Mouse (Mus musculus): ENCODE results near the gene Inafm2. TPM values are rescaled to one million over a fixed set of nuclear protein-coding genes. Genes with fewer than 3 reads are reported as not detected.
A peak's percentile ranks its signal among the peaks of the same experiment; 100 is the strongest.

Gene Inafm2
- polyA plus RNA-seq, 1 experiment from 2014 or later: 35.4 TPM

GRCm38 (mm10) chr2:118759828-118760227 is 14.3 kb downstream of the Inafm2 start:
- no peaks in the 10 kb centered on the region for H3K9me3 ChIP-seq (ENCODE audit: control insufficient read depth, low read length)
- H3K4me1 ChIP-seq (replicated peaks; ENCODE audit: control insufficient read depth, insufficient read depth, low read length): peaks cover 20% of the 10 kb centered on the region
- ATAC-seq (ENCODE audit: low FRiP score) (0 out of 2 replicates have a peak, but pooled peaks have one; percentile 51), DNase-seq (ENCODE audit: low spot score) (peak; percentile 81)
- peaks cover 2% of the 10 kb centered on the region; the same call in 1 of the 2 replicates for H3K27me3 ChIP-seq (ENCODE audit: control insufficient read depth, insufficient read depth, low read length)
- 11% methylated on average over 8 of the region's 8 CpGs for WGBS
- no peak overlapping the region for H3K4me2 ChIP-seq (replicated peaks; ENCODE audit: low read depth, low read length)
- no peak overlapping the region for H3K9ac ChIP-seq (ENCODE audit: low read depth, low read length)
- no peak overlapping the region for H3K27ac ChIP-seq (ENCODE audit: low read depth, low read length)
- H3K36me3 ChIP-seq (ENCODE audit: control insufficient read depth, insufficient read depth, low read length): no peaks in the 10 kb centered on the region
- no peak overlapping the region for H3K4me3 ChIP-seq (ENCODE audit: low read depth, low read length)

GRCm38 (mm10) chr2:118760311-118761025 is 14.9 kb downstream of the Inafm2 start:
- no peak overlapping the region for H3K4me2 ChIP-seq (replicated peaks; ENCODE audit: low read depth, low read length)
- no peak overlapping the region for H3K27ac ChIP-seq (ENCODE audit: low read depth, low read length)
- H3K4me3 ChIP-seq (ENCODE audit: low read depth, low read length): no peak overlapping the region
- H3K4me1 ChIP-seq (replicated peaks; ENCODE audit: control insufficient read depth, insufficient read depth, low read length): peaks cover 20% of the 10 kb centered on the region
- no peaks in the 10 kb centered on the region for H3K36me3 ChIP-seq (ENCODE audit: control insufficient read depth, insufficient read depth, low read length)
- H3K27me3 ChIP-seq (ENCODE audit: control insufficient read depth, insufficient read depth, low read length): peaks cover 2% of the 10 kb centered on the region; the same call in 1 of the 2 replicates
- H3K9ac ChIP-seq (ENCODE audit: low read depth, low read length): 0 out of 2 replicates have a peak overlapping the region, but pooled peaks have one; percentile 11
- DNase-seq (ENCODE audit: low spot score): no peak
- no peak for ATAC-seq (ENCODE audit: low FRiP score)
- WGBS: 85% methylated on average over 11 of the region's 11 CpGs
- H3K9me3 ChIP-seq (ENCODE audit: control insufficient read depth, low read length): no peaks in the 10 kb centered on the region

DNA sequence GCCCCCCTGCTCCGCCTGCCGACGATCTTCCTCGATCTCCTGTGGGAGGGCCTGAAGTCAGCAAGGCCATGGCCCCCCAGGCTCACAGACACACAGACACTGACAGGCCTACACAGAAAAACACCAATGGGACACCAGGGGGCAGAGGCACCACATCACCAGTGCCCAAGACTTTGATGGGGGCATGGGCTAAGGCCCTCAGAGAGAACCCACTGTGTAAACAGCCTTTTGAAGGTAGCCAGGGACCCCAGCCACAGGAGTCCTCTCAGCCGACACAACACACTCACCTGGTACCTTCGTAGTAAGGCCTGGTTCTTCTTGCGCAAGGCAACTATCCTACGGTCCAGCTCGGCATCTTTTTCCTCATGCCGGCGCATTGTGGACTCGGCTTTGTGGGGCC is 15.8 kb downstream of the Inafm2 start:
- no peaks in the 10 kb centered on the region for H3K9me3 ChIP-seq (ENCODE audit: control insufficient read depth, low read length)
- H3K9ac ChIP-seq (ENCODE audit: low read depth, low read length): peak overlapping the region; percentile 59
- H3K36me3 ChIP-seq (ENCODE audit: control insufficient read depth, insufficient read depth, low read length): no peaks in the 10 kb centered on the region
- no peak for ATAC-seq (ENCODE audit: low FRiP score)
- peak overlapping the region; percentile 41; the same call in 1 of the 2 replicates for H3K4me2 ChIP-seq (replicated peaks; ENCODE audit: low read depth, low read length)
- 78% methylated on average over 12 of the region's 12 CpGs for WGBS
- DNase-seq (ENCODE audit: low spot score): no peak
- H3K4me1 ChIP-seq (replicated peaks; ENCODE audit: control insufficient read depth, insufficient read depth, low read length): peaks cover 20% of the 10 kb centered on the region
- H3K4me3 ChIP-seq (ENCODE audit: low read depth, low read length): no peak overlapping the region
- peak overlapping the region; percentile 90 for H3K27ac ChIP-seq (ENCODE audit: low read depth, low read length)
- H3K27me3 ChIP-seq (ENCODE audit: control insufficient read depth, insufficient read depth, low read length): peaks cover 2% of the 10 kb centered on the region; the same call in 1 of the 2 replicates

DNA sequence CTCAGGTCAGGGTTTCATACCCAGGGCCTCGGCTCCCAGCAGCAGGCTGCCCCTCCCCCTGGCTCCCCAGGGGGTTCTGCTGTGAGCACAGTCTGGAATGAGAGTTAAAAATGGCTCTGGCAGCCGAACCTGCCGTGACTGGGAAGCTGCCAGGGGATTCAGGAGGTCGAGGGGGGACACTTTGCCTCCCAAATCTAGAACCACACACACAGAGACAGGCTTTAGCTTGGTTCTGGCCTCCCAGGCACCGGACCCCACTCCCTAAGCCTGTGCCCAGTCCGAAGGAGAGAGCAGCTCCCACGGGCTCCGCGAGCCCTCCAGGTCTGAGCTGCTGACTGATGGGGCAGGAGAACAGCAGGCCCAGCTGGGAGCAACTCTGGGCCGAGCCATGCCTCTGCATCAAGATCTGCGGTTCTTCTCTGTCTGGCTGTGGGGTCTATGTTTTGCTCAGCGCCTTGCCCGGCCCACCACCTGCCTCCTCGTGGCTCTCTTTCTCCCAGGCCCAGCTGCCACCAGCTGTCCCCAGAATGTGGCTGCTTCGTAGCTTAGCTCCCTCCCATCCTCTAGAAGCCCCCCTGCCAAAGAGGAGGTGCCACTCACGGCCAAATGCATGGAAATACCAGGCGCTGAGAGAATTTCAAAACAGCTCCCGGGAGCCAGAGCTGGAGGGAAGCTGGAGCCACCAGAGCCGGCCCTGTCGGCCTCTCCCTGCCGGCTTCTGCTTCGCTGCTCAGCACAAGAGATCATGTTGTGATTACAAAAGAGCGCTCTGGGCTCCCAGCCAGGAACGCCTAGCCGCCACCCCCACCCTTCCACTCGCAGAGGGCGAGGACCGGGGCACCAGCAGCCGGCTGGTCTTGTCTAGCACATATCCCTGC is 16.6 kb downstream of the Inafm2 start, which contains the start of gene Ccdc9b:
Ccdc9b (minus strand) TSS at position 756 of the 878 bp plus-strand sequence.
- DNase-seq (ENCODE audit: low spot score) (peak; percentile 76), ATAC-seq (ENCODE audit: low FRiP score) (peak; percentile 80)
- Histone ChIP-seq H3K4me2 (replicated peaks; ENCODE audit: low read depth, low read length) (peak within 1 kb of the TSS; percentile 41), H3K27ac (ENCODE audit: low read depth, low read length) (peak within 1 kb of the TSS; percentile 90), H3K4me3 (ENCODE audit: low read depth, low read length) (peak within 1 kb of the TSS; percentile 6; the same call in 1 of the 2 replicates), H3K9me3 (ENCODE audit: control insufficient read depth, low read length) (no peaks in the 10 kb centered on the region), H3K27me3 (ENCODE audit: control insufficient read depth, insufficient read depth, low read length) (peaks cover 2% of the 10 kb centered on the region; the same call in 1 of the 2 replicates), H3K4me1 (replicated peaks; ENCODE audit: control insufficient read depth, insufficient read depth, low read length) (peaks cover 20% of the 10 kb centered on the region), H3K9ac (ENCODE audit: low read depth, low read length) (peak within 1 kb of the TSS; percentile 59), H3K36me3 (ENCODE audit: control insufficient read depth, insufficient read depth, low read length) (no peaks in the 10 kb centered on the region)
- WGBS: 6% methylated on average over 29 of the region's 29 CpGs

DNA sequence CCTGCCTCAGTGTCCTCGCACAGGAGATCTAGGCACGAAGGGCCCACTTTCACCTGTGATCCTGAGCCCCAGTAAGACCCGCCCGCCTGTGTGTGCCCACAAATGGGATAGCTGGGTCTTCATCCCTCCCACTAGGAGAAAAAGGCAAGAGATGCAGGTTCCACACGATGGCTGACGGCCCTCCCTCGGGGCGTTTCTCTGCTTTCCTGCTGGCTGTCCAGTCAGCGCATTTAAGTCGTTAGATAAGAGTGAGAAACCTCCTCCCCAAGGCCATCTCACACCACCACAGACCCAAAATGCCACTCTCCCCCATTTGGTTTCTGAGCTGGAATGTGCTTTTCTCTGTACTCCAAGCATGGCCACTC is 17.2 kb downstream of the Inafm2 start:
- H3K9ac ChIP-seq (ENCODE audit: low read depth, low read length): peak overlapping the region; percentile 59
- H3K9me3 ChIP-seq (ENCODE audit: control insufficient read depth, low read length): no peaks in the 10 kb centered on the region
- no peak for ATAC-seq (ENCODE audit: low FRiP score)
- H3K27ac ChIP-seq (ENCODE audit: low read depth, low read length): peak overlapping the region; percentile 90
- peak overlapping the region; percentile 41 for H3K4me2 ChIP-seq (replicated peaks; ENCODE audit: low read depth, low read length)
- no peaks in the 10 kb centered on the region for H3K36me3 ChIP-seq (ENCODE audit: control insufficient read depth, insufficient read depth, low read length)
- DNase-seq (ENCODE audit: low spot score): no peak
- no peak overlapping the region for H3K4me3 ChIP-seq (ENCODE audit: low read depth, low read length)
- H3K4me1 ChIP-seq (replicated peaks; ENCODE audit: control insufficient read depth, insufficient read depth, low read length): peaks cover 20% of the 10 kb centered on the region
- 15% methylated on average over 10 of the region's 10 CpGs for WGBS
- H3K27me3 ChIP-seq (ENCODE audit: control insufficient read depth, insufficient read depth, low read length): peaks cover 2% of the 10 kb centered on the region; the same call in 1 of the 2 replicates

DNA sequence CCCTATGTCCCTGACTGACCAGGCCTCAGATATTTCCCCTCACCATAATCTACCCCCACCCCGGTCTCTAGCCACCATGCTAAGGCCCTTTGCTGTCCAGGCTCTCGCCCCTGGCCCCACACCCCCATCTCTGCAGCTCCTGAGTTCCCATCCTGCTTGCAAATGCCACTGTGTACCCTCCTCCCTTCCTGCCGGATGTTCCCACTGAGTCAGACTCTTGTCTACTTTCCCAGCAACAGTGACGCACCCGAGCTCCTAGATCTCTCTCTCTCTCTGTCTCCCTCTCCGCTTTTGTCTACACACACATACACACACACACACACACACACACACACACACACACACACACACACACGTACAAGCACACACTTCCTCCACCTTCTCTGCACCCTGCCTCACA is 17.9 kb downstream of the Inafm2 start:
- Histone ChIP-seq H3K36me3 (ENCODE audit: control insufficient read depth, insufficient read depth, low read length) (no peaks in the 10 kb centered on the region), H3K27ac (ENCODE audit: low read depth, low read length) (peak overlapping the region; percentile 90; the same call in 1 of the 2 replicates), H3K4me3 (ENCODE audit: low read depth, low read length) (no peak overlapping the region), H3K9me3 (ENCODE audit: control insufficient read depth, low read length) (no peaks in the 10 kb centered on the region), H3K4me2 (replicated peaks; ENCODE audit: low read depth, low read length) (no peak overlapping the region), H3K9ac (ENCODE audit: low read depth, low read length) (0 out of 2 replicates have a peak overlapping the region, but pooled peaks have one; percentile 59), H3K4me1 (replicated peaks; ENCODE audit: control insufficient read depth, insufficient read depth, low read length) (peaks cover 20% of the 10 kb centered on the region), H3K27me3 (ENCODE audit: control insufficient read depth, insufficient read depth, low read length) (peaks cover 2% of the 10 kb centered on the region; the same call in 1 of the 2 replicates)
- no peak for ATAC-seq (ENCODE audit: low FRiP score)
- 66% methylated on average over 7 of the region's 7 CpGs for WGBS
- no peak for DNase-seq (ENCODE audit: low spot score)

GRCm38 (mm10) chr2:118764094-118764831 is 18.7 kb downstream of the Inafm2 start:
- WGBS: 27% methylated on average over 11 of the region's 11 CpGs
- peaks cover 20% of the 10 kb centered on the region for H3K4me1 ChIP-seq (replicated peaks; ENCODE audit: control insufficient read depth, insufficient read depth, low read length)
- H3K27ac ChIP-seq (ENCODE audit: low read depth, low read length): no peak overlapping the region
- H3K4me3 ChIP-seq (ENCODE audit: low read depth, low read length): no peak overlapping the region
- peak; percentile 76 for DNase-seq (ENCODE audit: low spot score)
- H3K36me3 ChIP-seq (ENCODE audit: control insufficient read depth, insufficient read depth, low read length): no peaks in the 10 kb centered on the region
- H3K9me3 ChIP-seq (ENCODE audit: control insufficient read depth, low read length): no peaks in the 10 kb centered on the region
- no peak overlapping the region for H3K9ac ChIP-seq (ENCODE audit: low read depth, low read length)
- ATAC-seq (ENCODE audit: low FRiP score): no peak
- 0 out of 2 replicates have a peak, but pooled peaks cover 2% of the 10 kb centered on the region for H3K27me3 ChIP-seq (ENCODE audit: control insufficient read depth, insufficient read depth, low read length)
- H3K4me2 ChIP-seq (replicated peaks; ENCODE audit: low read depth, low read length): no peak overlapping the region; the same call in 1 of the 2 replicates

GRCm38 (mm10) chr2:118764875-118765274 is 19.3 kb downstream of the Inafm2 start:
- ATAC-seq (ENCODE audit: low FRiP score) (no peak), DNase-seq (ENCODE audit: low spot score) (no peak)
- no peaks in the 10 kb centered on the region for H3K36me3 ChIP-seq (ENCODE audit: control insufficient read depth, insufficient read depth, low read length)
- H3K9ac ChIP-seq (ENCODE audit: low read depth, low read length): no peak overlapping the region
- no peak overlapping the region for H3K4me3 ChIP-seq (ENCODE audit: low read depth, low read length)
- no peaks in the 10 kb centered on the region for H3K9me3 ChIP-seq (ENCODE audit: control insufficient read depth, low read length)
- H3K27ac ChIP-seq (ENCODE audit: low read depth, low read length): no peak overlapping the region
- H3K4me2 ChIP-seq (replicated peaks; ENCODE audit: low read depth, low read length): no peak overlapping the region
- WGBS: 79% methylated on average over 5 of the region's 5 CpGs
- H3K4me1 ChIP-seq (replicated peaks; ENCODE audit: control insufficient read depth, insufficient read depth, low read length): peaks cover 17% of the 10 kb centered on the region
- H3K27me3 ChIP-seq (ENCODE audit: control insufficient read depth, insufficient read depth, low read length): 0 out of 2 replicates have a peak, but pooled peaks cover 2% of the 10 kb centered on the region

All from hindbrain, embryonic 11.5 days (tissue).